Mouse (Mus musculus) MEL (cell line): ENCODE measurements at regions not wholly inside any gene's neighbourhood (a gene's known extent, or its start where the extent isn't known, plus 50 kb on each side); places are given as distances from the start of the nearest gene placed in this dataset.

Experiments
- DNase-seq: peaks from one replicate; pipeline ENCODE4 v3.0.0; 2011; ENCODE audit warnings: low read depth, low spot score
- H3K27ac ChIP-seq: 2 replicates; pipeline ENCODE4 v1.5.1; 2012; ENCODE audit warnings: low read depth, mild to moderate bottlenecking, control low read depth, low read length, moderate library complexity; ENCODE audit not compliant: control insufficient read depth
- H3K27me3 ChIP-seq, 2 experiments: fragments of 150-350 bp in 1 of 2; sonication (generic) in 1 of 2; 2 replicates each; pipeline ENCODE4 v1.6.1; 2012; ENCODE audit warnings: low read length in 2 of 2, mild to moderate bottlenecking in 2 of 2, improper control_type of control experiment in 1 of 2, moderate library complexity in 1 of 2; ENCODE audit not compliant: insufficient read depth in 2 of 2, control insufficient read depth in 1 of 2
- H3K36me3 ChIP-seq, 2 experiments: 2 replicates each; pipeline ENCODE4 v1.6.1; 2012 to 2014; ENCODE audit warnings: low read length in 2 of 2, improper control_type of control experiment in 1 of 2, inconsistent platforms in 1 of 2, mild to moderate bottlenecking in 1 of 2; ENCODE audit not compliant: insufficient read depth in 2 of 2, control insufficient read depth in 1 of 2
- H3K4me1 ChIP-seq, 2 experiments: fragments of 150-350 bp in 1 of 2; sonication (generic) in 1 of 2; 2 replicates each; pipeline ENCODE4 v1.6.1; 2012; ENCODE audit warnings: low read length in 2 of 2, improper control_type of control experiment in 1 of 2, mild to moderate bottlenecking in 1 of 2; ENCODE audit not compliant: insufficient read depth in 2 of 2, control insufficient read depth in 1 of 2
- H3K4me3 ChIP-seq, 2 experiments: fragments of 150-350 bp in 1 of 2; sonication (generic) in 1 of 2; 2 replicates each; pipeline ENCODE4 v1.5.1; 2012; ENCODE audit warnings: low read depth in 2 of 2, low read length in 2 of 2, mild to moderate bottlenecking in 2 of 2, moderate library complexity in 2 of 2, control low read depth in 1 of 2, improper control_type of control experiment in 1 of 2; ENCODE audit not compliant: control insufficient read depth in 1 of 2, insufficient read depth in 1 of 2
- H3K79me2 ChIP-seq: 2 replicates; pipeline ENCODE4 v1.6.1; 2012; ENCODE audit warnings: mild to moderate bottlenecking, low read length, moderate library complexity; ENCODE audit not compliant: control insufficient read depth, poor library complexity, insufficient read depth
- H3K9ac ChIP-seq: 2 replicates; pipeline ENCODE4 v1.6.1; 2012; ENCODE audit warnings: low read depth, mild to moderate bottlenecking, control low read depth, low read length, moderate library complexity; ENCODE audit not compliant: control insufficient read depth, poor library complexity, severe bottlenecking
- H3K9me3 ChIP-seq: fragments of 150-350 bp; sonication (generic); replicated peaks from 2 replicates; pipeline ENCODE4 v1.6.1; 2012; ENCODE audit warnings: mild to moderate bottlenecking, low read length, improper control_type of control experiment, moderate library complexity; ENCODE audit not compliant: insufficient read depth
- CHD1 ChIP-seq: IDR thresholded peaks from 2 replicates; pipeline ENCODE4 v1.6.1; 2012; ENCODE audit warnings: low read depth, mild to moderate bottlenecking, inconsistent platforms, low read length, improper control_type of control experiment
- CTCF ChIP-seq, 3 experiments: IDR thresholded peaks in 2 of 3; conservative IDR thresholded peaks in 1 of 3; 2 replicates each; pipeline ENCODE4 v1.5.1; 2011 to 2012; ENCODE audit warnings: low read length in 3 of 3, low read depth in 2 of 3, mild to moderate bottlenecking in 2 of 3, improper control_type of control experiment in 1 of 3, inconsistent platforms in 1 of 3, mixed read lengths in 1 of 3, moderate library complexity in 1 of 3; ENCODE audit not compliant: control insufficient read depth in 1 of 3, insufficient read depth in 1 of 3, poor library complexity in 1 of 3, severe bottlenecking in 1 of 3
- ELF1 ChIP-seq: IDR thresholded peaks from 2 replicates; pipeline ENCODE4 v1.6.1; 2014; ENCODE audit warnings: low read depth, mild to moderate bottlenecking, inconsistent platforms, low read length, improper control_type of control experiment, moderate library complexity
- EP300 ChIP-seq, 2 experiments: IDR thresholded peaks; 2 replicates each; pipeline ENCODE4 v1.6.1; 2011; ENCODE audit warnings: improper control_type of control experiment in 2 of 2, low read length in 2 of 2, low read depth in 1 of 2, mild to moderate bottlenecking in 1 of 2
- GATA1 ChIP-seq: IDR thresholded peaks from 2 replicates; pipeline ENCODE4 v1.6.1; 2011; ENCODE audit warnings: low read depth, low read length, improper control_type of control experiment
- HCFC1 ChIP-seq: IDR thresholded peaks from 2 replicates; pipeline ENCODE4 v1.6.1; 2012; ENCODE audit warnings: low read depth, mild to moderate bottlenecking, inconsistent platforms, low read length, improper control_type of control experiment, moderate library complexity
- JUND ChIP-seq: IDR thresholded peaks from 2 replicates; pipeline ENCODE4 v1.6.1; 2011; ENCODE audit warnings: low read depth, mild to moderate bottlenecking, improper control_type of control experiment, low read length
- KAT2A ChIP-seq: conservative IDR thresholded peaks from 2 replicates; pipeline ENCODE4 v1.6.1; 2012; ENCODE audit warnings: low read depth, low read length, improper control_type of control experiment, inconsistent platforms
- MAFK ChIP-seq: IDR thresholded peaks from 2 replicates; pipeline ENCODE4 v1.6.1; 2011; ENCODE audit warnings: low read depth, mild to moderate bottlenecking, low read length, improper control_type of control experiment, borderline replicate concordance
- MAX ChIP-seq: IDR thresholded peaks from 2 replicates; pipeline ENCODE4 v1.6.1; 2011; ENCODE audit warnings: low read length, improper control_type of control experiment
- MAZ ChIP-seq: IDR thresholded peaks from 2 replicates; pipeline ENCODE4 v1.6.1; 2012; ENCODE audit warnings: low read depth, mild to moderate bottlenecking, inconsistent platforms, low read length, improper control_type of control experiment
- MEF2A ChIP-seq: IDR thresholded peaks from 2 replicates; pipeline ENCODE4 v1.6.1; 2014; ENCODE audit warnings: low read depth, mild to moderate bottlenecking, inconsistent platforms, low read length, improper control_type of control experiment; ENCODE audit not compliant: poor library complexity, insufficient replicate concordance, severe bottlenecking; ENCODE audit errors: extremely low read depth
- MXI1 ChIP-seq: IDR thresholded peaks from 2 replicates; pipeline ENCODE4 v1.6.1; 2011; ENCODE audit warnings: mild to moderate bottlenecking, low read depth, low read length, improper control_type of control experiment
- MYB ChIP-seq: IDR thresholded peaks from 2 replicates; pipeline ENCODE4 v1.6.1; 2011; ENCODE audit warnings: mild to moderate bottlenecking, low read depth, low read length, improper control_type of control experiment
- POLR2AphosphoS5 ChIP-seq: IDR thresholded peaks from 2 replicates; pipeline ENCODE4 v1.6.1; 2012; ENCODE audit warnings: low read depth, borderline replicate concordance, mild to moderate bottlenecking, inconsistent platforms, low read length, moderate library complexity, mixed read lengths
- SMC3 ChIP-seq: IDR thresholded peaks from 2 replicates; pipeline ENCODE4 v1.6.1; 2011; ENCODE audit warnings: low read depth, low read length, improper control_type of control experiment
- TBP ChIP-seq: IDR thresholded peaks from 2 replicates; pipeline ENCODE4 v1.8.0; 2011; ENCODE audit warnings: low read depth, low read length, improper control_type of control experiment
- TCF12 ChIP-seq: IDR thresholded peaks from 2 replicates; pipeline ENCODE4 v1.6.1; 2014; ENCODE audit warnings: low read depth, mild to moderate bottlenecking, inconsistent platforms, low read length, improper control_type of control experiment, moderate library complexity
- USF1 ChIP-seq: IDR thresholded peaks from 2 replicates; pipeline ENCODE4 v1.6.1; 2014; ENCODE audit warnings: low read depth, mild to moderate bottlenecking, inconsistent platforms, low read length, improper control_type of control experiment, moderate library complexity
- ZC3H11A ChIP-seq: IDR thresholded peaks from 2 replicates; pipeline ENCODE4 v1.6.1; 2012; ENCODE audit warnings: low read depth, mild to moderate bottlenecking, inconsistent platforms, low read length, improper control_type of control experiment

- H3K4me1 ChIP-seq, result no peaks in the 10 kb centered on the region
- no peaks in the 10 kb centered on the region for H3K27me3 ChIP-seq
- no peak for TF ChIP-seq CHD1
- no peak for TF ChIP-seq TBP
- no peak for TF ChIP-seq TCF12
- TF ChIP-seq MAFK, result no peak
- no peak for TF ChIP-seq EP300 (IDR thresholded peaks at IDR 0.05; ENCODE audit: low read depth in 1 of 2, low read length in 2 of 2)
- no peak for TF ChIP-seq USF1
- TF ChIP-seq ELF1, result no peak
- TF ChIP-seq MAX, result no peak
- TF ChIP-seq SMC3, result no peak
- no peak for TF ChIP-seq POLR2AphosphoS5
- no peak for TF ChIP-seq CTCF (IDR thresholded peaks at IDR 0.05 in 2 of 3, conservative IDR thresholded peaks at IDR 0.05 in 1 of 3; ENCODE audit: control insufficient read depth in 1 of 3, insufficient read depth in 1 of 3, low read depth in 2 of 3, low read length in 3 of 3, poor library complexity in 1 of 3, severe bottlenecking in 1 of 3)
- TF ChIP-seq HCFC1, result no peak
- DNase-seq, result no peak
- H3K79me2 ChIP-seq, result no peaks in the 10 kb centered on the region
- H3K4me3 ChIP-seq, result no peak overlapping the region
- H3K9ac ChIP-seq, result no peak overlapping the region
- no peaks in the 10 kb centered on the region for H3K36me3 ChIP-seq
- H3K27ac ChIP-seq, result no peak overlapping the region
- H3K9me3 ChIP-seq, result no peaks in the 10 kb centered on the region
These were observed 231.4 kb upstream of the Frg1 start for GRCm38 (mm10) chr8:41648276-41648675.

- Histone ChIP-seq H3K4me1 (no peaks in the 10 kb centered on the region), H3K9ac (no peak overlapping the region), H3K79me2 (no peaks in the 10 kb centered on the region), H3K4me3 (no peak overlapping the region), H3K27me3 (no peaks in the 10 kb centered on the region), H3K36me3 (no peaks in the 10 kb centered on the region), H3K9me3 (no peaks in the 10 kb centered on the region), H3K27ac (no peak overlapping the region)
- no peak for DNase-seq
- TF ChIP-seq CTCF (IDR thresholded peaks at IDR 0.05 in 2 of 3, conservative IDR thresholded peaks at IDR 0.05 in 1 of 3; ENCODE audit: control insufficient read depth in 1 of 3, insufficient read depth in 1 of 3, low read depth in 2 of 3, low read length in 3 of 3, poor library complexity in 1 of 3, severe bottlenecking in 1 of 3) (no peak), JUND (no peak)
These were observed 227.8 kb upstream of the Frg1 start for GRCm38 (mm10) chr8:41644626-41645025.

DNA sequence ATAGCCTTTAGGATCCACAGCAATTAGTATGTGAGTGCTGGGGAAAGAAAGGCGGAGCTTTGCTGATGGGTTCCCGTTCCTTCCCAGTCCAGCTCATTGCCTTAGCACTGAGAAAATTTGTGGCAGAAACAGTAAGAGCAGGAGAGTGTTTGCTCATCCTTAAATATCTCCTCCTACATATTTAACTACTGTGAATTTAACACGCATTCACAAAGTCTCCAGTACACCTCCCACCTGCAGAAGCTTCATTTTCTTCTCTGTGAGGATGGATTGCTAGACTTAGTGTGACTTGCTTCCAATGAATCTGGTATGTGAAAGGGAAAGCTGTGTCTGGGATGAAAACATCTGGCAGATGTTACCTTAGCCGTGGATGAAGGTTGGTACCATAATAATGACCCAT, 207.0 kb upstream of the Frg1 start:
- no peak for TF ChIP-seq MEF2A
- no peak for TF ChIP-seq GATA1
- no peak for TF ChIP-seq HCFC1
- no peak for TF ChIP-seq MAFK
- TF ChIP-seq KAT2A, result no peak
- TF ChIP-seq MAZ, result no peak
- no peak for TF ChIP-seq MXI1
- no peak for TF ChIP-seq ELF1
- TF ChIP-seq ZC3H11A, result no peak
- no peak for TF ChIP-seq MYB
- TF ChIP-seq, all 39 proteins: peak for 0
- H3K27me3 ChIP-seq, result no peaks in the 10 kb centered on the region
- no peaks in the 10 kb centered on the region for H3K36me3 ChIP-seq
- no peak for DNase-seq
- no peak overlapping the region for H3K4me3 ChIP-seq
- H3K9me3 ChIP-seq, result no peaks in the 10 kb centered on the region
- no peaks in the 10 kb centered on the region for H3K79me2 ChIP-seq
- H3K4me1 ChIP-seq, result no peaks in the 10 kb centered on the region
- H3K9ac ChIP-seq, result no peak overlapping the region
- H3K27ac ChIP-seq, result no peak overlapping the region
